Mouse (Mus musculus) layer of hippocampus, postnatal 25 days (tissue): ENCODE results near the gene Sf1. TPM values are rescaled to one million over a fixed set of nuclear protein-coding genes. Genes with fewer than 3 reads are reported as not detected.

Source experiments
- DNase-seq, 2 experiments: peaks; one replicate each; pipeline ENCODE4 v3.0.0; 2022; ENCODE audit warnings: mixed read lengths in 2 of 2, low spot score in 1 of 2; ENCODE audit errors: extremely low spot score in 1 of 2
- total RNA-seq, 2 experiments: library from RNA; stranded (reverse); gene quantifications; 2 replicates each; pipeline ENCODE4 v1.2.3; 2021

Sf1 gene
- total RNA-seq, 2 experiments from 2014 or later = 180 to 215 TPM

- no peak for DNase-seq
Observed at GRCm38 (mm10) chr19:6393637-6394036, 30.1 kb downstream of the Sf1 start.

- DNase-seq = no peak
Observed at GRCm38 (mm10) chr19:6396237-6396636, 32.7 kb downstream of the Sf1 start.

GRCm38 (mm10) chr19:6397582-6398249 lies 34.2 kb downstream of the Sf1 start:
- no peak for DNase-seq

- DNase-seq = no peak
Observed at GRCm38 (mm10) chr19:6398447-6399284, 35.2 kb downstream of the Sf1 start.

GRCm38 (mm10) chr19:6399285-6400095 lies 36.0 kb downstream of the Sf1 start, which contains the start of gene Rasgrp2:
Rasgrp2 (plus strand) TSS chr19:6399340.
- no peak for DNase-seq

- no peak for DNase-seq
Observed at GRCm38 (mm10) chr19:6400096-6401086, 36.9 kb downstream of the Sf1 start.

GRCm38 (mm10) chr19:6401131-6401815 lies 37.8 kb downstream of the Sf1 start:
- DNase-seq = peak; percentile 67 to 70

GRCm38 (mm10) chr19:6401951-6402350 lies 38.5 kb downstream of the Sf1 start:
- DNase-seq = no peak

- no peak for DNase-seq
Observed at GRCm38 (mm10) chr19:6403869-6404268, 40.4 kb downstream of the Sf1 start.

GRCm38 (mm10) chr19:6405433-6405832 lies 41.9 kb downstream of the Sf1 start:
- no peak for DNase-seq

- no peak for DNase-seq
Observed at GRCm38 (mm10) chr19:6407109-6407508, 43.6 kb downstream of the Sf1 start.

GRCm38 (mm10) chr19:6407816-6408510 lies 44.5 kb downstream of the Sf1 start:
- DNase-seq = no peak

- no peak for DNase-seq
Observed at GRCm38 (mm10) chr19:6408749-6409148, 45.3 kb downstream of the Sf1 start.

- no peak for DNase-seq
Observed at GRCm38 (mm10) chr19:6409176-6409575, 45.7 kb downstream of the Sf1 start.

GRCm38 (mm10) chr19:6409936-6410335 lies 46.4 kb downstream of the Sf1 start:
- no peak for DNase-seq

GRCm38 (mm10) chr19:6412798-6413197 lies 49.3 kb downstream of the Sf1 start:
- no peak for DNase-seq

GRCm38 (mm10) chr19:6415454-6415853 lies 52.0 kb downstream of the Sf1 start:
- DNase-seq = no peak

- DNase-seq = no peak
Observed at GRCm38 (mm10) chr19:6416124-6416770, 52.8 kb downstream of the Sf1 start.
